Mouse (Mus musculus): ENCODE measurements at regions not wholly inside any gene's neighbourhood (a gene's known extent, or its start where the extent isn't known, plus 50 kb on each side); places are given as distances from the start of the nearest gene placed in this dataset.
"Not testable (repeated sequence)": the region's sequence is repeated elsewhere in the genome, so short reads cannot be mapped to it uniquely, and the experiment has no call there.

- Histone ChIP-seq H3K9me3 (ENCODE audit: control insufficient read depth, low read length) (no peaks in the 10 kb centered on the region), H3K4me1 (ENCODE audit: control insufficient read depth, insufficient read depth, low read length) (no peaks in the 10 kb centered on the region), H3K36me3 (ENCODE audit: control insufficient read depth, insufficient read depth, low read length) (no peaks in the 10 kb centered on the region), H3K4me2 (ENCODE audit: low read depth, low read length) (no peak overlapping the region), H3K4me3 (ENCODE audit: low read depth, low read length) (no peak overlapping the region), H3K27ac (replicated peaks; ENCODE audit: low read depth, low read length) (no peak overlapping the region), H3K9ac (ENCODE audit: low read depth, low read length) (no peak overlapping the region), H3K27me3 (replicated peaks; ENCODE audit: control insufficient read depth, insufficient read depth, low read length) (no peaks in the 10 kb centered on the region)
- no peak for ATAC-seq (ENCODE audit: low read depth)
- no peak for DNase-seq (ENCODE audit: low spot score)
Observed at GRCm38 (mm10) chr4:114296380-114296779, 110.1 kb upstream of the Trabd2b start.

- H3K4me3 ChIP-seq (ENCODE audit: low read depth, low read length); H3K4me2 ChIP-seq (ENCODE audit: low read depth, low read length); H3K9ac ChIP-seq (ENCODE audit: low read depth, low read length); H3K9me3 ChIP-seq (ENCODE audit: control insufficient read depth, low read length); H3K4me1 ChIP-seq (ENCODE audit: control insufficient read depth, insufficient read depth, low read length); H3K36me3 ChIP-seq (ENCODE audit: control insufficient read depth, insufficient read depth, low read length); ATAC-seq (ENCODE audit: low read depth); H3K27me3 ChIP-seq (replicated peaks; ENCODE audit: control insufficient read depth, insufficient read depth, low read length); H3K27ac ChIP-seq (replicated peaks; ENCODE audit: low read depth, low read length): not testable (repeated sequence)
- WGBS = 22% methylated on average over 1 of the region's 1 CpGs
- peak; percentile 14 for DNase-seq (ENCODE audit: low spot score)
Observed at GRCm38 (mm10) chr4:114298517-114298916, 108.0 kb upstream of the Trabd2b start.

- no peak overlapping the region for H3K27ac ChIP-seq (replicated peaks; ENCODE audit: low read depth, low read length)
- ATAC-seq (ENCODE audit: low read depth) = no peak
- H3K36me3 ChIP-seq (ENCODE audit: control insufficient read depth, insufficient read depth, low read length) = no peaks in the 10 kb centered on the region
- H3K9ac ChIP-seq (ENCODE audit: low read depth, low read length) = no peak overlapping the region
- peaks cover 5% of the 10 kb centered on the region; the same call in 1 of the 2 replicates for H3K27me3 ChIP-seq (replicated peaks; ENCODE audit: control insufficient read depth, insufficient read depth, low read length)
- 37% methylated on average over 3 of the region's 3 CpGs for WGBS
- peak; percentile 40 for DNase-seq (ENCODE audit: low spot score)
- no peak overlapping the region for H3K4me2 ChIP-seq (ENCODE audit: low read depth, low read length)
- H3K4me3 ChIP-seq (ENCODE audit: low read depth, low read length) = no peak overlapping the region
- H3K9me3 ChIP-seq (ENCODE audit: control insufficient read depth, low read length) = no peaks in the 10 kb centered on the region
- H3K4me1 ChIP-seq (ENCODE audit: control insufficient read depth, insufficient read depth, low read length) = no peaks in the 10 kb centered on the region
Observed at GRCm38 (mm10) chr4:114300390-114301012, 106.0 kb upstream of the Trabd2b start.

- no peak overlapping the region for H3K9ac ChIP-seq (ENCODE audit: low read depth, low read length)
- no peak overlapping the region for H3K27ac ChIP-seq (replicated peaks; ENCODE audit: low read depth, low read length)
- peaks cover 5% of the 10 kb centered on the region; the same call in 1 of the 2 replicates for H3K27me3 ChIP-seq (replicated peaks; ENCODE audit: control insufficient read depth, insufficient read depth, low read length)
- ATAC-seq (ENCODE audit: low read depth) (no peak), DNase-seq (ENCODE audit: low spot score) (no peak)
- no peak overlapping the region for H3K4me2 ChIP-seq (ENCODE audit: low read depth, low read length)
- 49% methylated on average over 1 of the region's 1 CpGs for WGBS
- H3K9me3 ChIP-seq (ENCODE audit: control insufficient read depth, low read length) = no peaks in the 10 kb centered on the region
- no peak overlapping the region for H3K4me3 ChIP-seq (ENCODE audit: low read depth, low read length)
- H3K36me3 ChIP-seq (ENCODE audit: control insufficient read depth, insufficient read depth, low read length) = no peaks in the 10 kb centered on the region
- H3K4me1 ChIP-seq (ENCODE audit: control insufficient read depth, insufficient read depth, low read length) = no peaks in the 10 kb centered on the region
Observed at GRCm38 (mm10) chr4:114304654-114305053, 101.9 kb upstream of the Trabd2b start.

DNA sequence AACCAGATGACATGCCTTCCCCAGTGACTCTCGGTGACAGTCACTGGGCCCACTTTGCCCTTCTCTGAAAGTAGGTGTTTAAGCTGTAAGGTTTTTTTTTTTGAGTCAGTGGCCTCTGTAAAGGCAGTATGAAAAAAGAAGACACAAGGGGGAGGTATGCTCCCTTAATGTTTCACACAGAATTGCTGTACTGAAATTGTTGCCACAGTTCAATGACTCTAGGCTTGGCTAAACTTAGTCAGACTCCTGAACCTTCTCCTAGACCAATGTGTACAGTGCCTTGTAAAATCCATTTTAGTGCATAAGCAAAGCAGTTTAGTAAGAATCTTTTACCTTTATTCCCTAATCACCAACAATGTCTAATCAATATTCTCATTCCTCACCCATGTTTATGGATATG is 99.0 kb upstream of the Trabd2b start:
- 76% methylated on average over 1 of the region's 1 CpGs for WGBS

DNA sequence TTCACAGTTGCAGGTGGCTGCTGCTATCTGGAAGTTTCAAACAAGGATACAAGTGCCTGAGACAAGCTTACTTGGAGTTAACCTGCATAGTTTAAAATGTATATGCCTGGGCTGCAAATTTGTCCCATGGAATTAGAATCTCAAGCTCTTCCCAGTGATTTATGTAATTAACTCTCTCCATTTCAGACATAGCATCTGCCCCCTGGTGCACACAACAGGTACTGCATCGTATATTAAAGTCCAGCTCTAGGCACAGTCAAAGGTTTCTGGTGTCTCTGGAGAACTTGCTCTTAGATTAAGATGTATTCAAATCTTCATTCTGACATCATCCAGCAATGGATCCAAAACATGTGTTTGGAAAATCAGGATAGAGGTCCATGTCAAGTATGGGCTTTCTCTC is 98.0 kb upstream of the Trabd2b start:
- H3K27me3 ChIP-seq (replicated peaks; ENCODE audit: control insufficient read depth, insufficient read depth, low read length) = no peaks in the 10 kb centered on the region
- H3K9ac ChIP-seq (ENCODE audit: low read depth, low read length) = no peak overlapping the region
- peak; percentile 16 for DNase-seq (ENCODE audit: low spot score)
- ATAC-seq (ENCODE audit: low read depth) = no peak
- no peak overlapping the region for H3K27ac ChIP-seq (replicated peaks; ENCODE audit: low read depth, low read length)
- 5% methylated on average over 1 of the region's 1 CpGs for WGBS
- H3K4me1 ChIP-seq (ENCODE audit: control insufficient read depth, insufficient read depth, low read length) = no peaks in the 10 kb centered on the region
- no peaks in the 10 kb centered on the region for H3K9me3 ChIP-seq (ENCODE audit: control insufficient read depth, low read length)
- H3K4me2 ChIP-seq (ENCODE audit: low read depth, low read length) = no peak overlapping the region
- H3K4me3 ChIP-seq (ENCODE audit: low read depth, low read length) = no peak overlapping the region
- H3K36me3 ChIP-seq (ENCODE audit: control insufficient read depth, insufficient read depth, low read length) = no peaks in the 10 kb centered on the region

More for the DNA sequence above, 99.0 kb upstream of the Trabd2b start:
- Histone ChIP-seq H3K9me3 (ENCODE audit: control insufficient read depth, low read length) (no peaks in the 10 kb centered on the region), H3K4me1 (ENCODE audit: control insufficient read depth, insufficient read depth, low read length) (no peaks in the 10 kb centered on the region), H3K4me2 (ENCODE audit: low read depth, low read length) (no peak overlapping the region), H3K9ac (ENCODE audit: low read depth, low read length) (no peak overlapping the region), H3K4me3 (ENCODE audit: low read depth, low read length) (no peak overlapping the region), H3K27ac (replicated peaks; ENCODE audit: low read depth, low read length) (no peak overlapping the region), H3K27me3 (replicated peaks; ENCODE audit: control insufficient read depth, insufficient read depth, low read length) (peaks cover under 1% of the 10 kb centered on the region; the same call in 1 of the 2 replicates), H3K36me3 (ENCODE audit: control insufficient read depth, insufficient read depth, low read length) (no peaks in the 10 kb centered on the region)
- no peak for ATAC-seq (ENCODE audit: low read depth)
- no peak for DNase-seq (ENCODE audit: low spot score)

GRCm38 (mm10) chr4:114315051-114315450 is 91.5 kb upstream of the Trabd2b start:
- 70% methylated on average over 2 of the region's 2 CpGs for WGBS
- no peaks in the 10 kb centered on the region for H3K27me3 ChIP-seq (replicated peaks; ENCODE audit: control insufficient read depth, insufficient read depth, low read length)
- no peaks in the 10 kb centered on the region for H3K4me1 ChIP-seq (ENCODE audit: control insufficient read depth, insufficient read depth, low read length)
- no peak overlapping the region for H3K4me2 ChIP-seq (ENCODE audit: low read depth, low read length)
- DNase-seq (ENCODE audit: low spot score) (no peak), ATAC-seq (ENCODE audit: low read depth) (no peak)
- no peaks in the 10 kb centered on the region for H3K9me3 ChIP-seq (ENCODE audit: control insufficient read depth, low read length)
- H3K27ac ChIP-seq (replicated peaks; ENCODE audit: low read depth, low read length) = no peak overlapping the region
- no peak overlapping the region for H3K9ac ChIP-seq (ENCODE audit: low read depth, low read length)
- H3K4me3 ChIP-seq (ENCODE audit: low read depth, low read length) = no peak overlapping the region
- H3K36me3 ChIP-seq (ENCODE audit: control insufficient read depth, insufficient read depth, low read length) = no peaks in the 10 kb centered on the region

DNA sequence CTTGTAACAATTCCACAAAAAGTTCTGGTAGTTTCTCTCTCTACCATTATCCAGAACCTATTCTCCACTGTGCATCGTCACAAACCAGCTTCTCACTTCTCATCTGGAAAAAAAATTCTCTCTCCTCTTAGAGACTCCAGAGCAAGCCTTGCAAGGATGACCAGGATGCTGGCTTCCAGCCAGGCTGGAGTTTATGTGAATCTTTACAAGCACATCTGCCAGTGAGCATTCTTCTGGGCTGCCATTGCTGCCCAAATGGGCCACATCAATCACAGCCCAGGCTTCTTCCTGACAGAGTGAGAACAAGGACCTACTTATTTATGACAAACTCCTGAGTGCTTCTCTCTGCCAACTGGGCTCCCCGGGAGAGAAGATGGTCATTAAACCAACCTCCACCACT is 91.0 kb upstream of the Trabd2b start:
- Histone ChIP-seq H3K9me3 (ENCODE audit: control insufficient read depth, low read length) (no peaks in the 10 kb centered on the region), H3K36me3 (ENCODE audit: control insufficient read depth, insufficient read depth, low read length) (no peaks in the 10 kb centered on the region), H3K27me3 (replicated peaks; ENCODE audit: control insufficient read depth, insufficient read depth, low read length) (no peaks in the 10 kb centered on the region), H3K4me2 (ENCODE audit: low read depth, low read length) (no peak overlapping the region), H3K4me1 (ENCODE audit: control insufficient read depth, insufficient read depth, low read length) (no peaks in the 10 kb centered on the region), H3K4me3 (ENCODE audit: low read depth, low read length) (no peak overlapping the region), H3K9ac (ENCODE audit: low read depth, low read length) (no peak overlapping the region), H3K27ac (replicated peaks; ENCODE audit: low read depth, low read length) (no peak overlapping the region)
- DNase-seq (ENCODE audit: low spot score) = no peak
- 64% methylated on average over 2 of the region's 2 CpGs for WGBS
- no peak for ATAC-seq (ENCODE audit: low read depth)

DNA sequence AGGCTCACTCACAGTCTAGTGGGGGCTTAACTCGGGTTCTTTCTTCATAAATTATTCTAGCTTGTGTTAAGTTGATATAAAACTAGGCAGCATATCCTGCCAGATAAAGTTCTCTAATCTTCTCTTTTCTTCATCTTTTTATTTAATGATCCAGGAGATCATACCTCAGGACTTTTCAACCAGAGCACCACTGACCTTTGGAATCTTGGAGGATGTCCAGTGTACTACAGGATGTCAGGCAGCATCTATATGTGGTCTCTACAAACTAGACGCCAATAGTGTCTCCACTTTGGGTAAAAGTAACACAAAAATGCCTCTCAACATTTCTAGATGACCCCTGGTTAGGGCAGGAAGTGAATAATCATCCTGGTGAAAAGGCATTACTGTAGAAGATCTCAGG is 89.4 kb upstream of the Trabd2b start:
- no peaks in the 10 kb centered on the region for H3K27me3 ChIP-seq (replicated peaks; ENCODE audit: control insufficient read depth, insufficient read depth, low read length)
- H3K27ac ChIP-seq (replicated peaks; ENCODE audit: low read depth, low read length) = no peak overlapping the region
- H3K9ac ChIP-seq (ENCODE audit: low read depth, low read length) = no peak overlapping the region
- H3K9me3 ChIP-seq (ENCODE audit: control insufficient read depth, low read length) = no peaks in the 10 kb centered on the region
- ATAC-seq (ENCODE audit: low read depth) (no peak), DNase-seq (ENCODE audit: low spot score) (no peak)
- 81% methylated on average over 2 of the region's 2 CpGs for WGBS
- no peaks in the 10 kb centered on the region for H3K36me3 ChIP-seq (ENCODE audit: control insufficient read depth, insufficient read depth, low read length)
- no peak overlapping the region for H3K4me3 ChIP-seq (ENCODE audit: low read depth, low read length)
- H3K4me2 ChIP-seq (ENCODE audit: low read depth, low read length) = no peak overlapping the region
- H3K4me1 ChIP-seq (ENCODE audit: control insufficient read depth, insufficient read depth, low read length) = no peaks in the 10 kb centered on the region
